Mouse (Mus musculus): Measurements from ENCODE around the gene Pfn3. TPM values are rescaled to one million over a fixed set of nuclear protein-coding genes. Genes with fewer than 3 reads are reported as not detected.

Gene Pfn3
- polyA plus RNA-seq, 1 experiment from 2014 or later: not detected

GRCm38 (mm10) chr13:55390644-55391043 is 24.4 kb downstream of the Pfn3 start:
- Histone ChIP-seq H3K9me3 (ENCODE audit: low read length) (no peaks in the 10 kb centered on the region), H3K36me3 (ENCODE audit: insufficient read depth, low read length) (no peaks in the 10 kb centered on the region), H3K27ac (ENCODE audit: low read length) (no peak overlapping the region), H3K4me1 (ENCODE audit: insufficient read depth, low read depth, low read length) (no peaks in the 10 kb centered on the region), H3K27me3 (replicated peaks; ENCODE audit: insufficient read depth, low read length) (no peaks in the 10 kb centered on the region), H3K4me2 (replicated peaks; ENCODE audit: low read depth, low read length) (no peak overlapping the region), H3K4me3 (ENCODE audit: low read depth, low read length) (no peak overlapping the region), H3K9ac (replicated peaks; ENCODE audit: low read depth) (no peak overlapping the region)
- 70% methylated on average over 3 of the region's 3 CpGs for WGBS
- TF ChIP-seq CTCF (IDR thresholded peaks at IDR 0.05) (no peak), EP300 (IDR thresholded peaks at IDR 0.05) (no peak)
- ATAC-seq (no peak), DNase-seq (ENCODE audit: low spot score) (no peak)

- Histone ChIP-seq H3K4me3 (ENCODE audit: low read depth, low read length) (no peak overlapping the region), H3K27ac (ENCODE audit: low read length) (no peak overlapping the region), H3K4me2 (replicated peaks; ENCODE audit: low read depth, low read length) (no peak overlapping the region), H3K9ac (replicated peaks; ENCODE audit: low read depth) (no peak overlapping the region), H3K9me3 (ENCODE audit: low read length) (no peaks in the 10 kb centered on the region), H3K36me3 (ENCODE audit: insufficient read depth, low read length) (no peaks in the 10 kb centered on the region), H3K27me3 (replicated peaks; ENCODE audit: insufficient read depth, low read length) (peaks cover 10% of the 10 kb centered on the region; the same call in 1 of the 2 replicates), H3K4me1 (ENCODE audit: insufficient read depth, low read depth, low read length) (no peaks in the 10 kb centered on the region)
- TF ChIP-seq CTCF (IDR thresholded peaks at IDR 0.05) (no peak), EP300 (IDR thresholded peaks at IDR 0.05) (no peak)
- 71% methylated on average over 4 of the region's 4 CpGs for WGBS
- DNase-seq (ENCODE audit: low spot score) (no peak), ATAC-seq (no peak)
Measured at GRCm38 (mm10) chr13:55381790-55382189, 33.2 kb downstream of the Pfn3 start.

GRCm38 (mm10) chr13:55378907-55379580 is 36.0 kb downstream of the Pfn3 start:
- DNase-seq (ENCODE audit: low spot score) (peak; percentile 20), ATAC-seq (peak; percentile 62)
- TF ChIP-seq EP300 (IDR thresholded peaks at IDR 0.05): no peak
- peak; percentile 42 for TF ChIP-seq CTCF (IDR thresholded peaks at IDR 0.05)
- Histone ChIP-seq H3K36me3 (ENCODE audit: insufficient read depth, low read length) (no peaks in the 10 kb centered on the region), H3K9me3 (ENCODE audit: low read length) (no peaks in the 10 kb centered on the region), H3K4me2 (replicated peaks; ENCODE audit: low read depth, low read length) (peak overlapping the region; percentile 17; the same call in 1 of the 2 replicates), H3K4me1 (ENCODE audit: insufficient read depth, low read depth, low read length) (no peaks in the 10 kb centered on the region), H3K9ac (replicated peaks; ENCODE audit: low read depth) (no peak overlapping the region), H3K27me3 (replicated peaks; ENCODE audit: insufficient read depth, low read length) (peaks cover 10% of the 10 kb centered on the region; the same call in 1 of the 2 replicates), H3K27ac (ENCODE audit: low read length) (no peak overlapping the region), H3K4me3 (ENCODE audit: low read depth, low read length) (no peak overlapping the region)
- WGBS: 12% methylated on average over 31 of the region's 32 CpGs

- no peaks in the 10 kb centered on the region for H3K4me1 ChIP-seq (ENCODE audit: insufficient read depth, low read depth, low read length)
- 58% methylated on average over 2 of the region's 2 CpGs for WGBS
- no peak overlapping the region for H3K4me2 ChIP-seq (replicated peaks; ENCODE audit: low read depth, low read length)
- no peaks in the 10 kb centered on the region for H3K9me3 ChIP-seq (ENCODE audit: low read length)
- ATAC-seq: no peak
- H3K9ac ChIP-seq (replicated peaks; ENCODE audit: low read depth): no peak overlapping the region
- TF ChIP-seq EP300 (IDR thresholded peaks at IDR 0.05) (no peak), CTCF (IDR thresholded peaks at IDR 0.05) (no peak)
- H3K36me3 ChIP-seq (ENCODE audit: insufficient read depth, low read length): no peaks in the 10 kb centered on the region
- no peak for DNase-seq (ENCODE audit: low spot score)
- no peak overlapping the region for H3K4me3 ChIP-seq (ENCODE audit: low read depth, low read length)
- H3K27ac ChIP-seq (ENCODE audit: low read length): no peak overlapping the region
- H3K27me3 ChIP-seq (replicated peaks; ENCODE audit: insufficient read depth, low read length): peaks cover 10% of the 10 kb centered on the region; the same call in 1 of the 2 replicates
Measured at GRCm38 (mm10) chr13:55375877-55376276, 39.2 kb downstream of the Pfn3 start.

GRCm38 (mm10) chr13:55374206-55374924 is 40.7 kb downstream of the Pfn3 start:
- H3K27ac ChIP-seq (ENCODE audit: low read length): no peak overlapping the region
- H3K27me3 ChIP-seq (replicated peaks; ENCODE audit: insufficient read depth, low read length): peaks cover 7% of the 10 kb centered on the region; the same call in 1 of the 2 replicates
- no peaks in the 10 kb centered on the region for H3K9me3 ChIP-seq (ENCODE audit: low read length)
- no peak overlapping the region for H3K4me2 ChIP-seq (replicated peaks; ENCODE audit: low read depth, low read length)
- WGBS: 58% methylated on average over 6 of the region's 6 CpGs
- no peak overlapping the region for H3K9ac ChIP-seq (replicated peaks; ENCODE audit: low read depth)
- no peaks in the 10 kb centered on the region for H3K36me3 ChIP-seq (ENCODE audit: insufficient read depth, low read length)
- TF ChIP-seq EP300 (IDR thresholded peaks at IDR 0.05) (no peak), CTCF (IDR thresholded peaks at IDR 0.05) (no peak)
- H3K4me1 ChIP-seq (ENCODE audit: insufficient read depth, low read depth, low read length): no peaks in the 10 kb centered on the region; the same call in 1 of the 2 replicates
- no peak for DNase-seq (ENCODE audit: low spot score)
- H3K4me3 ChIP-seq (ENCODE audit: low read depth, low read length): no peak overlapping the region
- ATAC-seq: no peak

- DNase-seq (ENCODE audit: low spot score) (no peak), ATAC-seq (no peak)
- H3K36me3 ChIP-seq (ENCODE audit: insufficient read depth, low read length): no peaks in the 10 kb centered on the region
- no peak for TF ChIP-seq EP300 (IDR thresholded peaks at IDR 0.05)
- no peak for TF ChIP-seq CTCF (IDR thresholded peaks at IDR 0.05)
- WGBS: 57% methylated on average over 5 of the region's 5 CpGs
- H3K9ac ChIP-seq (replicated peaks; ENCODE audit: low read depth): no peak overlapping the region
- H3K27ac ChIP-seq (ENCODE audit: low read length): no peak overlapping the region
- H3K9me3 ChIP-seq (ENCODE audit: low read length): no peaks in the 10 kb centered on the region
- H3K4me3 ChIP-seq (ENCODE audit: low read depth, low read length): no peak overlapping the region
- no peaks in the 10 kb centered on the region; the same call in 1 of the 2 replicates for H3K4me1 ChIP-seq (ENCODE audit: insufficient read depth, low read depth, low read length)
- H3K4me2 ChIP-seq (replicated peaks; ENCODE audit: low read depth, low read length): no peak overlapping the region
- no peaks in the 10 kb centered on the region for H3K27me3 ChIP-seq (replicated peaks; ENCODE audit: insufficient read depth, low read length)
Measured at GRCm38 (mm10) chr13:55371740-55372139, 43.3 kb downstream of the Pfn3 start.
